Mouse (Mus musculus) liver, postnatal 0 days (tissue): ENCODE data around the gene Gbp7. TPM values are rescaled to one million over a fixed set of nuclear protein-coding genes. Genes with fewer than 3 reads are reported as not detected.

Source experiments
- ATAC-seq: fragments of 200-750 bp; cut with Nextera tagmentation; 2 replicates; pipeline ENCODE4 v1.8.0; 2017; ENCODE audit warnings: mild to moderate bottlenecking, moderate library complexity
- DNase-seq: peaks from one replicate; pipeline ENCODE4 v3.0.0-alpha.2; 2016
- H3K27ac ChIP-seq: fragments of 300-500 bp; sonication (generic); 2 replicates; pipeline ENCODE4 v1.5.1; 2014; ENCODE audit warnings: antibody characterized with exemption, moderate library complexity, mild to moderate bottlenecking, low read depth
- H3K27me3 ChIP-seq: fragments of 300-500 bp; sonication (generic); 2 replicates; pipeline ENCODE4 v1.6.1; 2014; ENCODE audit warnings: low read length, control low read depth, mixed read lengths; ENCODE audit not compliant: insufficient read depth
- H3K36me3 ChIP-seq: fragments of 300-500 bp; sonication (generic); replicated peaks from 2 replicates; pipeline ENCODE4 v1.6.1; 2014; ENCODE audit warnings: mild to moderate bottlenecking, control low read depth, low read length, moderate library complexity, mixed read lengths; ENCODE audit not compliant: insufficient read depth
- H3K4me1 ChIP-seq: fragments of 300-500 bp; sonication (generic); 2 replicates; pipeline ENCODE4 v1.6.1; 2014; ENCODE audit warnings: antibody characterized with exemption, mild to moderate bottlenecking, control low read depth; ENCODE audit not compliant: insufficient read depth
- H3K4me2 ChIP-seq: fragments of 300-500 bp; sonication (generic); 2 replicates; pipeline ENCODE4 v1.6.1; 2014; ENCODE audit warnings: low read depth, mild to moderate bottlenecking, low read length, moderate library complexity, mixed read lengths
- H3K4me3 ChIP-seq: fragments of 300-500 bp; sonication (generic); 2 replicates; pipeline ENCODE4 v1.5.1; 2014; ENCODE audit warnings: low read depth, low read length
- H3K9ac ChIP-seq: fragments of 300-500 bp; sonication (generic); replicated peaks from 2 replicates; pipeline ENCODE4 v1.6.1; 2014; ENCODE audit warnings: mild to moderate bottlenecking, moderate library complexity
- H3K9me3 ChIP-seq: fragments of 300-500 bp; sonication (generic); 2 replicates; pipeline ENCODE4 v1.6.1; 2016; ENCODE audit warnings: mild to moderate bottlenecking, control low read depth, low read length, mixed read lengths
- CTCF ChIP-seq: sonication (generic); IDR thresholded peaks from 2 replicates; pipeline ENCODE4 v1.5.1; 2016; ENCODE audit warnings: antibody characterized with exemption, low read depth
- EP300 ChIP-seq: IDR thresholded peaks from 2 replicates; pipeline ENCODE4 v1.6.1; 2016; ENCODE audit warnings: antibody characterized with exemption, low read depth, mild to moderate bottlenecking
- WGBS: fragments of 180-500 bp; shearing (Covaris S2); extraction: QIAGEN DNeasy Blood & Tissue Kit; methylation state at CpG from one replicate; pipeline ENCODE4 v1.1.7; 2014; ENCODE audit not compliant: insufficient replicate concordance; 5-methylcytosine and 5-hydroxymethylcytosine counted together
- polyA plus RNA-seq: library from polyadenylated mRNA; unstranded; fragments of >200 nt; fragmentation: Nextera tagmentation; extraction: Ambion mirVana; gene quantifications from 2 replicates; pipeline ENCODE4 v1.2.1, GENCODE M21; 2015

The Gbp7 gene
- 7.1 and 7.8 TPM in 2 replicates for polyA plus RNA-seq

DNA sequence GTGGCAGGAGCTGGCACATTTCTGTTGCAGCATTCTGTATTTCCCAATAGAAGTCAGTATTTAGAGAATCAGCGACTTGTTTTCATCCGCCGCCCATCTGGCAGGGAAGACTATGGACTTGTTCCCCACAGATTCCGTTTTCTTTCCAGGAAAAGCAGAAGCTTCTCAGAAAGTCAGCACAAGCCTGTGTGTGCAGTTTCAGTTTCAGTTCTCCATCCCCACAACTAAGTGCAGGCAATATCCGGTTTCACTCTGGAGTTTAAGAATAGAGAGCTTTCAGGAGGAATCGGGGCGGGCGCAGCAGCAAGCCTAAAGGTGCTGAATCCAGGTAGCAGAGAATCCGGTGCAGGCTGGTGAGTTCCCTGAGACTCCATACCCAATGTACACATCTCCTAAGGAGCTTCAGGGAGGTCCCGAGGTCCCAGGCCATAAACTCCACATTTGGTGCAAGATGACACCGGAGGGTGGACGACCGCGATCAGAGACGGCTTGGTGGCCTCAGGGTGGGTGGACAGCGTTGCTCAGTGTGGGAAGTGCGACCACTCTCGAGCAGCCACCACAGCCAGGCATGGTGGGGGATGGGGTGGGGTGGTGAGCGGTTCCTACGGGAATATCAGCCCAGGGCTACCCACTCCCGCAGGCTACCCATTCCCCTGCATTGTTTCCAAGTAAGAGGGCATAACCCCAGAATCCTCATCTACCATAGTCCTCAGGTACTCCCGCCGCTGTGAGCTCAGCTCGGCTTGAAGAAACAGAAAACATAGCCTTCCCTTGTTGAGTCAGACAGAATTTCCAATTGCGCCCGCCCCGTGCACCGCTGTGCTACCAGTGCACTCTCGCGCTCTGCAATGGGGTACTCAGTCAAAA, at the start of gene Gbp7:
Gene Gbp7, plus strand, starts transcription at position 256 of the 867 bp plus-strand sequence.
- Histone ChIP-seq H3K27ac (peak within 1 kb of the TSS; percentile 74), H3K9ac (peak within 1 kb of the TSS; percentile 71), H3K9me3 (no peaks in the 10 kb centered on the region), H3K4me3 (peak within 1 kb of the TSS; percentile 71), H3K36me3 (no peaks in the 10 kb centered on the region), H3K4me2 (peak within 1 kb of the TSS; percentile 87), H3K4me1 (peaks cover 18% of the 10 kb centered on the region), H3K27me3 (no peaks in the 10 kb centered on the region)
- TF ChIP-seq EP300 (peak; percentile 64; the same call in 1 of the 2 replicates), CTCF (no peak)
- peak; percentile 85 for ATAC-seq
- DNase-seq, result peak; percentile 52
- WGBS, result under 1% methylated on average over 30 of the region's 30 CpGs

DNA sequence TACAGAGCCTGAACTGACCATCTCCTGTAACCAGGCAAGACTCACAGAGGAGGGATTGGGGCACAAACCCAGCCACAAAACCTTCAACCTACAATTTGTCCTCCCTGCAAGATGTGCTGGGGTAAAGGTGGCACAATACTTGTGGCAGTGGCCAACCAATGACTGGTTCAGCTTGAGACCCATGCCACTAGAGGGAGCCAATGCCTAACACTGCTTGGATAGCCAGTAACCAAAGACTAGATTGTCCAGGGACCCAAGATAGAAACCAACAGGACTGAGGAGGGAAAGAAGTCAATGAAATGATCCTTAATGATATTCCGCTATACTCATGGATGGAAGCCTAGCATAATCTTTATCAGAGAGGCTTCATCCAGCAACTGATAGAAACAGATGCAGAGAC, 39.7 kb upstream of the Gbp7 start:
- TF ChIP-seq CTCF (peak; percentile 96), EP300 (no peak)
- WGBS, result 74% methylated on average over 1 of the region's 1 CpGs
- Histone ChIP-seq H3K9me3 (no peaks in the 10 kb centered on the region), H3K27ac (no peak overlapping the region), H3K36me3 (no peaks in the 10 kb centered on the region), H3K4me3 (no peak overlapping the region), H3K4me2 (no peak overlapping the region), H3K9ac (no peak overlapping the region), H3K27me3 (peaks cover 8% of the 10 kb centered on the region), H3K4me1 (peaks cover 4% of the 10 kb centered on the region; the same call in 1 of the 2 replicates)
- ATAC-seq (peak; percentile 75), DNase-seq (peak; percentile 71)

DNA sequence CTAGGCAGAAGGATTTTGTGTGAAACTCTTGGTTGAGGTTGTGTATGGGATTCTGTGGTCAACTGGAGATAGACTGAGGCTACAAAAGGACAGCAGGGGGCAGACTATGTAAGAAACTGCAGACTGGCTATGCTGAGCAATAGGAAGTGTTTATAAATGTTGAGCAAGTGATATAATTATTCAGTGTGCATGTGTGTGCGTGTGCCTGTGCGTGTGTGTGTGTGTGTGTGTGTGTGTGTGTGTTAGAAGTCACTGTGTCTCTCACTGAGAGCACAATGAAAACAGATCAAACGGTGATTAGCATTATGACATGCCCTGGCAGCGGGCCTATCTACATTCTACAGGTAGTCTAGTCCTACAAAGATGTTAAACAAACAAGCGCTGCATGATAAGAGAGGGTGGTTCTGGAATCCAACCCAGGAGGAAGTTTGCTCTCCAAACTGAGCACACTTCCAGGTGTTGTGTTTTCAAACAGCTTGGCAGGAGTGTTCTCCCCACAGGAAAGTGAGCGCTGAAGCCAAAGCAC, 36.5 kb upstream of the Gbp7 start, which contains the start of gene Gbp5:
Gene Gbp5, plus strand, starts transcription at position 443 of the 526 bp plus-strand sequence.
- Histone ChIP-seq H3K9me3 (no peaks in the 10 kb centered on the region), H3K4me1 (peaks cover 4% of the 10 kb centered on the region; the same call in 1 of the 2 replicates), H3K4me3 (no peak within 1 kb of the TSS), H3K36me3 (no peaks in the 10 kb centered on the region), H3K4me2 (peak within 1 kb of the TSS; percentile 20; the same call in 1 of the 2 replicates), H3K27me3 (peaks cover 15% of the 10 kb centered on the region), H3K27ac (no peak within 1 kb of the TSS), H3K9ac (no peak within 1 kb of the TSS)
- ATAC-seq, result peak; percentile 81
- peak; percentile 67 for DNase-seq
- TF ChIP-seq EP300 (no peak), CTCF (peak; percentile 81)
- 21% methylated on average over 6 of the region's 6 CpGs for WGBS

DNA sequence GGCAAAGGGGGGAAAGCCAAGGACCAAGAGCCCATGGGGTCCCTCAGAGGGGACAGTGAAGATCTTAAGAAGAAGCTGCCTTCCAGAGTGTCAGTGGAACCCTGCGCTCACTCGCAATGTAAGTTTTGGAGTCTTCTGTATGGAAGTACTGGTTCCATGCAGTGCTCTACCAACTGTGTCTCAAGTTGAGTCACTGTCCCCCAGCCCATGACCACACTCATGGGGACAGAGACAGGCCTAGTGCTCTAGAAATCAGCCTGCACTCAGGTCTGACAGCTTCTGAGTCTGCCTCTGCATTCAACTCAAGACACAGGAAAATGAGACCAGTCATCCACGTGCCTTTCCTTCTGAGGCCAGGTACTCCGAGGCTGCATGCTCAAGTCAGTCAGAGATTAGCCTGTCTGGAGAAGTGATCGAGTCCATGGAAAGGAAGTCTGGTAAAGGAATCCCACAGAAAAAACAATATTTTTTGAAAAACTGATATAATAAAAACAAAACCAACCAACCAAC, 34.9 kb upstream of the Gbp7 start:
- 81% methylated on average over 5 of the region's 5 CpGs for WGBS
- DNase-seq (no peak), ATAC-seq (no peak)
- Histone ChIP-seq H3K4me1 (peaks cover 4% of the 10 kb centered on the region; the same call in 1 of the 2 replicates), H3K4me2 (no peak overlapping the region), H3K36me3 (no peaks in the 10 kb centered on the region), H3K27me3 (peaks cover 15% of the 10 kb centered on the region), H3K4me3 (no peak overlapping the region), H3K27ac (no peak overlapping the region), H3K9me3 (no peaks in the 10 kb centered on the region), H3K9ac (no peak overlapping the region)
- TF ChIP-seq EP300 (no peak), CTCF (no peak)

DNA sequence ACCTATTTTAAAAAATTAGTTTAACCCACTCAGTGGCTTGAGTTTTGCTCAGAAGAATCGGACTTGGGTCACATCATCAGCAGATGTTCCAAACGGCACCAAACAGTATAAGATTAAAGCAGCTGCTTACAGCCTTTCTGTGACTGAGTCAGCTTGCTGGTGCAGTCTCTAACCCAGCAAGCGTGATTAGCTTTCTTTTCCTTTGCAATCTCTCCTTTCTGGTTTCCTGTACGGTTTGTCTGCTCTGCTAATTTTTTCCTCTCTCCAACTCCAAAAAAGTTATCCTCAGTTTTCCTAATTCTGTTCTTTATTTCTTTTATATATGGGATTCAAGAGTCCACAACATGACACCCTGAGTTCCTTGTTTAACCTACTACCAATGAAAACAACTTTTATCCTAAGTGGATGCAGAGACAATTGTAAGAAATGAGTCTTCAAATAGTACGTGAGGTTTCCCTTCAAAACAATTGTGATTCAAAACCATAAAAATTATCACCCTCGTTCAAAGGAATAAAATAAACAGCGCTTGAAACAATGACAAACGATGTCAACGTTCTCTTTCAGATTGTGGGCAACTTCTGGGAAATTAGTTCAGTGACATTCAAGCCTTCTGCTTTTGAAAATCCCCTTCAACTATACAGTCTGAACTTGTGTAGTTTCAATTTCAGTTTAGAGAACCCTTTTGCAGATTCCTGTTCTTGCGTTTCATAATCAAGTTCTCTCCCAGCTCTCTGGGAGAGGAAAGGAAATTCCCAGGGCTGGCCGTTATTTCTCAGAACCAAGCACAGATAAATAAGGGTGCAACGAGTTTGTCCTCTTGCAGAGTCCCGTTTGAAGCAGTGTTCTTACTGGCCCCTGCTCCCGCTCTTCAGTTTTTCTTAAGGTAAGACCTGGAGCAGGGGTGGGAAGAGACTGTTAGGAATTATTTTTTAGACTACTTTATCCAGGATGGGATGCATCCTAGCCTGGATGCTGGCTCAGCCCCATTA, 33.7 kb upstream of the Gbp7 start:
- no peak for ATAC-seq
- 30% methylated on average over 14 of the region's 14 CpGs for WGBS
- Histone ChIP-seq H3K36me3 (no peaks in the 10 kb centered on the region), H3K27ac (peak overlapping the region; percentile 64; the same call in 1 of the 2 replicates), H3K4me1 (peaks cover 4% of the 10 kb centered on the region; the same call in 1 of the 2 replicates), H3K4me2 (peak overlapping the region; percentile 66), H3K9ac (peak overlapping the region; percentile 14; the same call in 1 of the 2 replicates), H3K27me3 (peaks cover 12% of the 10 kb centered on the region), H3K9me3 (no peaks in the 10 kb centered on the region), H3K4me3 (peak overlapping the region; percentile 33)
- no peak for DNase-seq
- TF ChIP-seq EP300 (no peak), CTCF (no peak)
